Mouse (Mus musculus) cortical plate, adult 2 months (tissue): ENCODE measurements at regions not wholly inside any gene's neighbourhood (a gene's known extent, or its start where the extent isn't known, plus 50 kb on each side); places are given as distances from the start of the nearest gene placed in this dataset.

Source experiments
- H3K27ac ChIP-seq: fragments of 200-500 bp; 2 replicates; pipeline ENCODE4 v1.5.1; 2012; ENCODE audit warnings: low read length, control low read depth, inconsistent platforms; ENCODE audit not compliant: insufficient read depth
- H3K4me1 ChIP-seq: fragments of 200-500 bp; 2 replicates; pipeline ENCODE4 v1.6.1; 2011; ENCODE audit warnings: low read length; ENCODE audit not compliant: control insufficient read depth, insufficient read depth
- H3K4me3 ChIP-seq: fragments of 200-500 bp; 2 replicates; pipeline ENCODE4 v1.5.1; 2011; ENCODE audit warnings: mild to moderate bottlenecking, low read length, control low read depth; ENCODE audit not compliant: insufficient read depth
- CTCF ChIP-seq: fragments of 200-500 bp; IDR thresholded peaks from 2 replicates; pipeline ENCODE4 v1.5.1; 2011; ENCODE audit warnings: mild to moderate bottlenecking, control low read depth, low read length; ENCODE audit not compliant: insufficient read depth; ENCODE audit errors: extremely low read depth
- POLR2A ChIP-seq: fragments of 200-500 bp; IDR thresholded peaks from 2 replicates; pipeline ENCODE4 v1.6.1; 2011; ENCODE audit warnings: mild to moderate bottlenecking, low read length, control low read depth; ENCODE audit not compliant: insufficient read depth; ENCODE audit errors: extremely low read depth

- TF ChIP-seq CTCF (no peak), POLR2A (no peak)
- Histone ChIP-seq H3K4me1 (no peaks in the 10 kb centered on the region), H3K4me3 (no peak overlapping the region), H3K27ac (no peak overlapping the region)
Measured at GRCm38 (mm10) chr2:45787732-45788390, 670.7 kb upstream of the Zeb2 start.

- no peak overlapping the region for H3K4me3 ChIP-seq
- no peaks in the 10 kb centered on the region for H3K4me1 ChIP-seq
- H3K27ac ChIP-seq: no peak overlapping the region
- no peak for TF ChIP-seq CTCF
- TF ChIP-seq POLR2A: no peak
Measured at GRCm38 (mm10) chr2:45786787-45787186, 669.6 kb upstream of the Zeb2 start.

GRCm38 (mm10) chr2:45785684-45786083, 668.5 kb upstream of the Zeb2 start:
- H3K4me1 ChIP-seq: no peaks in the 10 kb centered on the region
- no peak overlapping the region for H3K4me3 ChIP-seq
- TF ChIP-seq POLR2A: no peak
- TF ChIP-seq CTCF: no peak
- H3K27ac ChIP-seq: no peak overlapping the region

GRCm38 (mm10) chr2:45783634-45784412, 666.6 kb upstream of the Zeb2 start:
- H3K27ac ChIP-seq: no peak overlapping the region
- no peaks in the 10 kb centered on the region for H3K4me1 ChIP-seq
- TF ChIP-seq CTCF (no peak), POLR2A (no peak)
- no peak overlapping the region for H3K4me3 ChIP-seq

GRCm38 (mm10) chr2:45777466-45777865, 660.3 kb upstream of the Zeb2 start:
- no peaks in the 10 kb centered on the region for H3K4me1 ChIP-seq

GRCm38 (mm10) chr2:45776485-45777135, 659.4 kb upstream of the Zeb2 start:
- Histone ChIP-seq H3K4me3 (no peak overlapping the region), H3K4me1 (no peaks in the 10 kb centered on the region), H3K27ac (no peak overlapping the region)
- no peak for TF ChIP-seq POLR2A
- no peak for TF ChIP-seq CTCF

More at GRCm38 (mm10) chr2:45777466-45777865, 660.3 kb upstream of the Zeb2 start:
- TF ChIP-seq POLR2A (no peak), CTCF (no peak)
- Histone ChIP-seq H3K4me3 (no peak overlapping the region), H3K27ac (no peak overlapping the region)

GRCm38 (mm10) chr2:45775691-45776090, 658.5 kb upstream of the Zeb2 start:
- Histone ChIP-seq H3K4me3 (no peak overlapping the region), H3K4me1 (no peaks in the 10 kb centered on the region), H3K27ac (no peak overlapping the region)
- no peak for TF ChIP-seq POLR2A

GRCm38 (mm10) chr2:45774416-45774815, 657.2 kb upstream of the Zeb2 start:
- TF ChIP-seq CTCF: no peak
- TF ChIP-seq POLR2A: no peak
- Histone ChIP-seq H3K27ac (no peak overlapping the region), H3K4me1 (no peaks in the 10 kb centered on the region), H3K4me3 (no peak overlapping the region)

- H3K27ac ChIP-seq: peak overlapping the region; percentile 89; the same call in 1 of the 2 replicates
- no peak overlapping the region for H3K4me3 ChIP-seq
- peaks cover 5% of the 10 kb centered on the region; the same call in 1 of the 2 replicates for H3K4me1 ChIP-seq
- TF ChIP-seq CTCF: no peak
- TF ChIP-seq POLR2A: no peak
Measured at GRCm38 (mm10) chr2:45757176-45757575, 640.0 kb upstream of the Zeb2 start.
